Mouse (Mus musculus): ENCODE data around the gene Elavl1.
A peak's percentile ranks its signal among the peaks of the same experiment; 100 is the strongest.

Gene Elavl1

GRCm38 (mm10) chr8:4321031-4321430 is 4.2 kb downstream of the Elavl1 start:
- DNase-seq (ENCODE audit: low spot score in 2 of 2), result no peak

- no peak for DNase-seq (ENCODE audit: low spot score in 2 of 2)
Observed at GRCm38 (mm10) chr8:4320404-4320803, 4.8 kb downstream of the Elavl1 start.

GRCm38 (mm10) chr8:4319573-4319872 is 5.7 kb downstream of the Elavl1 start:
- DNase-seq (ENCODE audit: low spot score in 2 of 2), result no peak

GRCm38 (mm10) chr8:4318796-4319572 is 6.2 kb downstream of the Elavl1 start:
- DNase-seq (ENCODE audit: low spot score in 2 of 2), result no peak

- no peak for DNase-seq (ENCODE audit: low spot score in 2 of 2)
Observed at GRCm38 (mm10) chr8:4318124-4318523, 7.1 kb downstream of the Elavl1 start.

GRCm38 (mm10) chr8:4314852-4315251 is 10.4 kb downstream of the Elavl1 start:
- no peak for DNase-seq (ENCODE audit: low spot score in 2 of 2)

GRCm38 (mm10) chr8:4313254-4314124 is 11.7 kb downstream of the Elavl1 start:
- no peak for DNase-seq (ENCODE audit: low spot score in 2 of 2)

GRCm38 (mm10) chr8:4312104-4312503 is 13.1 kb downstream of the Elavl1 start:
- no peak for DNase-seq (ENCODE audit: low spot score in 2 of 2)

- DNase-seq (ENCODE audit: low spot score in 2 of 2), result no peak
Observed at GRCm38 (mm10) chr8:4305838-4306237, 19.4 kb downstream of the Elavl1 start.

- no peak for DNase-seq (ENCODE audit: low spot score in 2 of 2)
Observed at GRCm38 (mm10) chr8:4304124-4304547, 21.1 kb downstream of the Elavl1 start.

GRCm38 (mm10) chr8:4297822-4298221 is 27.4 kb downstream of the Elavl1 start:
- no peak for DNase-seq (ENCODE audit: low spot score in 2 of 2)

- DNase-seq (ENCODE audit: low spot score in 2 of 2), result no peak
Observed at GRCm38 (mm10) chr8:4292738-4293137, 32.5 kb downstream of the Elavl1 start.

- DNase-seq (ENCODE audit: low spot score in 2 of 2), result no peak
Observed at GRCm38 (mm10) chr8:4276111-4276465, 49.1 kb downstream of the Elavl1 start.

GRCm38 (mm10) chr8:4275275-4276110 is 49.7 kb downstream of the Elavl1 start, which contains the start of gene Timm44:
TSS of gene Timm44 (minus strand) at chr8:4275913.
- peak; percentile 78 to 92 for DNase-seq (ENCODE audit: low spot score in 2 of 2)

- no peak for DNase-seq (ENCODE audit: low spot score in 2 of 2)
Observed at GRCm38 (mm10) chr8:4269609-4270008, 55.6 kb downstream of the Elavl1 start.

- no peak for DNase-seq (ENCODE audit: low spot score in 2 of 2)
Observed at GRCm38 (mm10) chr8:4267627-4268026, 57.6 kb downstream of the Elavl1 start.

- DNase-seq (ENCODE audit: low spot score in 2 of 2), result no peak
Observed at GRCm38 (mm10) chr8:4265160-4265914, 59.9 kb downstream of the Elavl1 start.

GRCm38 (mm10) chr8:4263105-4263791 is 62.0 kb downstream of the Elavl1 start:
- DNase-seq (ENCODE audit: low spot score in 2 of 2), result no peak

- no peak for DNase-seq (ENCODE audit: low spot score in 2 of 2)
Observed at GRCm38 (mm10) chr8:4259805-4260170, 65.4 kb downstream of the Elavl1 start.

- peak; percentile 93 to 96 for DNase-seq (ENCODE audit: low spot score in 2 of 2)
Observed at GRCm38 (mm10) chr8:4259125-4259804, 65.9 kb downstream of the Elavl1 start, which contains the start of gene Ctxn1. TSS of gene Ctxn1 (minus strand) at chr8:4259274.

Measured in spleen, postnatal 14 days (tissue).